Mouse (Mus musculus) heart, embryonic 16.5 days (tissue): ENCODE measurements at regions not wholly inside any gene's neighbourhood (a gene's known extent, or its start where the extent isn't known, plus 50 kb on each side); places are given as distances from the start of the nearest gene placed in this dataset.

Experiments used
- ATAC-seq: fragments of 200-750 bp; cut with Nextera tagmentation; replicated peaks from 2 replicates; pipeline ENCODE4 v1.8.0; 2017; ENCODE audit warnings: moderate number of reproducible peaks; ENCODE audit not compliant: insufficient read depth, low FRiP score; ENCODE audit errors: extremely low read depth
- H3K27ac ChIP-seq: fragments of 300-500 bp; sonication (generic); 2 replicates; pipeline ENCODE4 v1.5.1; 2014; ENCODE audit warnings: mild to moderate bottlenecking, low read length, control low read depth, moderate library complexity
- H3K27me3 ChIP-seq: fragments of 300-500 bp; sonication (generic); 2 replicates; pipeline ENCODE4 v1.6.1; 2014; ENCODE audit warnings: low read length, mixed read lengths; ENCODE audit not compliant: control insufficient read depth, insufficient read depth
- H3K36me3 ChIP-seq: fragments of 300-500 bp; sonication (generic); 2 replicates; pipeline ENCODE4 v1.6.1; 2014; ENCODE audit not compliant: control insufficient read depth, insufficient read depth
- H3K4me1 ChIP-seq: fragments of 300-500 bp; sonication (generic); 2 replicates; pipeline ENCODE4 v1.6.1; 2014; ENCODE audit warnings: low read length, mixed read lengths; ENCODE audit not compliant: control insufficient read depth, insufficient read depth
- H3K4me2 ChIP-seq: fragments of 300-500 bp; sonication (generic); 2 replicates; pipeline ENCODE4 v1.6.1; 2014; ENCODE audit warnings: low read depth, mild to moderate bottlenecking, control low read depth, low read length
- H3K4me3 ChIP-seq: fragments of 300-500 bp; sonication (generic); 2 replicates; pipeline ENCODE4 v1.5.1; 2014; ENCODE audit warnings: mild to moderate bottlenecking, control low read depth, low read length
- H3K9ac ChIP-seq: fragments of 300-500 bp; sonication (generic); 2 replicates; pipeline ENCODE4 v1.6.1; 2014; ENCODE audit warnings: low read length, control low read depth
- H3K9me3 ChIP-seq: fragments of 300-500 bp; sonication (generic); replicated peaks from 2 replicates; pipeline ENCODE4 v1.6.1; 2016; ENCODE audit warnings: low read length; ENCODE audit not compliant: control insufficient read depth
- WGBS: fragments of 180-500 bp; shearing (Covaris S2); extraction: QIAGEN DNeasy Blood & Tissue Kit; methylation state at CpG from one replicate; pipeline ENCODE4 v1.1.7; 2014; 5-methylcytosine and 5-hydroxymethylcytosine counted together

- 73% methylated on average over 9 of the region's 9 CpGs for WGBS
- no peak for ATAC-seq
- no peaks in the 10 kb centered on the region for H3K36me3 ChIP-seq
- no peaks in the 10 kb centered on the region for H3K27me3 ChIP-seq
- no peak overlapping the region for H3K4me3 ChIP-seq
- H3K9ac ChIP-seq, result no peak overlapping the region
- H3K9me3 ChIP-seq, result no peaks in the 10 kb centered on the region
- H3K27ac ChIP-seq, result no peak overlapping the region
- peaks cover 3% of the 10 kb centered on the region for H3K4me1 ChIP-seq
- H3K4me2 ChIP-seq, result no peak overlapping the region
Measured at GRCm38 (mm10) chr6:97699054-97699751, 81.9 kb upstream of the Frmd4b start.

- WGBS, result 86% methylated on average over 8 of the region's 8 CpGs
- no peaks in the 10 kb centered on the region for H3K27me3 ChIP-seq
- no peak overlapping the region for H3K4me3 ChIP-seq
- ATAC-seq, result no peak
- H3K4me2 ChIP-seq, result no peak overlapping the region
- no peaks in the 10 kb centered on the region for H3K36me3 ChIP-seq
- H3K4me1 ChIP-seq, result peaks cover under 1% of the 10 kb centered on the region; the same call in 1 of the 2 replicates
- H3K9me3 ChIP-seq, result 0 out of 2 replicates have a peak, but pooled peaks cover 4% of the 10 kb centered on the region
- no peak overlapping the region for H3K27ac ChIP-seq
- no peak overlapping the region for H3K9ac ChIP-seq
Measured at GRCm38 (mm10) chr6:97693281-97693680, 75.9 kb upstream of the Frmd4b start.

GRCm38 (mm10) chr6:97691136-97691535 is 73.8 kb upstream of the Frmd4b start:
- no peak for ATAC-seq
- H3K9me3 ChIP-seq, result 0 out of 2 replicates have a peak, but pooled peaks cover 4% of the 10 kb centered on the region
- H3K36me3 ChIP-seq, result no peaks in the 10 kb centered on the region
- H3K4me3 ChIP-seq, result no peak overlapping the region
- no peak overlapping the region for H3K27ac ChIP-seq
- H3K27me3 ChIP-seq, result no peaks in the 10 kb centered on the region
- no peak overlapping the region for H3K4me2 ChIP-seq
- WGBS, result 72% methylated on average over 3 of the region's 3 CpGs
- no peaks in the 10 kb centered on the region for H3K4me1 ChIP-seq
- H3K9ac ChIP-seq, result no peak overlapping the region

GRCm38 (mm10) chr6:97684335-97684734 is 67.0 kb upstream of the Frmd4b start:
- Histone ChIP-seq H3K27me3 (no peaks in the 10 kb centered on the region), H3K4me1 (0 out of 2 replicates have a peak, but pooled peaks cover 3% of the 10 kb centered on the region), H3K4me2 (no peak overlapping the region), H3K4me3 (no peak overlapping the region), H3K9ac (no peak overlapping the region), H3K27ac (no peak overlapping the region), H3K36me3 (no peaks in the 10 kb centered on the region), H3K9me3 (no peaks in the 10 kb centered on the region)
- ATAC-seq, result no peak
- 62% methylated on average over 7 of the region's 7 CpGs for WGBS

GRCm38 (mm10) chr6:97682213-97682612 is 64.9 kb upstream of the Frmd4b start:
- 85% methylated on average over 1 of the region's 1 CpGs for WGBS
- Histone ChIP-seq H3K9me3 (0 out of 2 replicates have a peak, but pooled peaks cover 3% of the 10 kb centered on the region), H3K4me2 (no peak overlapping the region), H3K36me3 (no peaks in the 10 kb centered on the region), H3K27me3 (no peaks in the 10 kb centered on the region), H3K9ac (no peak overlapping the region), H3K4me3 (no peak overlapping the region), H3K4me1 (0 out of 2 replicates have a peak, but pooled peaks cover 3% of the 10 kb centered on the region), H3K27ac (no peak overlapping the region)
- ATAC-seq, result no peak

GRCm38 (mm10) chr6:97675181-97675756 is 57.9 kb upstream of the Frmd4b start:
- no peak overlapping the region for H3K4me2 ChIP-seq
- H3K36me3 ChIP-seq, result no peaks in the 10 kb centered on the region
- H3K4me3 ChIP-seq, result no peak overlapping the region
- no peak for ATAC-seq
- no peak overlapping the region for H3K9ac ChIP-seq
- no peaks in the 10 kb centered on the region for H3K4me1 ChIP-seq
- H3K27me3 ChIP-seq, result no peaks in the 10 kb centered on the region
- no peak overlapping the region for H3K27ac ChIP-seq
- H3K9me3 ChIP-seq, result 0 out of 2 replicates have a peak, but pooled peaks cover 3% of the 10 kb centered on the region
- 71% methylated on average over 5 of the region's 5 CpGs for WGBS

GRCm38 (mm10) chr6:97666818-97667629 is 49.7 kb upstream of the Frmd4b start:
- WGBS, result 52% methylated on average over 5 of the region's 5 CpGs
- H3K36me3 ChIP-seq, result no peaks in the 10 kb centered on the region
- ATAC-seq, result no peak
- no peaks in the 10 kb centered on the region for H3K27me3 ChIP-seq
- no peak overlapping the region for H3K4me2 ChIP-seq
- no peaks in the 10 kb centered on the region for H3K4me1 ChIP-seq
- H3K9me3 ChIP-seq, result no peaks in the 10 kb centered on the region
- H3K4me3 ChIP-seq, result no peak overlapping the region
- H3K27ac ChIP-seq, result no peak overlapping the region
- H3K9ac ChIP-seq, result no peak overlapping the region
